ENCODE assay signal across 27 mouse cellular contexts in the genomic region with DNA sequence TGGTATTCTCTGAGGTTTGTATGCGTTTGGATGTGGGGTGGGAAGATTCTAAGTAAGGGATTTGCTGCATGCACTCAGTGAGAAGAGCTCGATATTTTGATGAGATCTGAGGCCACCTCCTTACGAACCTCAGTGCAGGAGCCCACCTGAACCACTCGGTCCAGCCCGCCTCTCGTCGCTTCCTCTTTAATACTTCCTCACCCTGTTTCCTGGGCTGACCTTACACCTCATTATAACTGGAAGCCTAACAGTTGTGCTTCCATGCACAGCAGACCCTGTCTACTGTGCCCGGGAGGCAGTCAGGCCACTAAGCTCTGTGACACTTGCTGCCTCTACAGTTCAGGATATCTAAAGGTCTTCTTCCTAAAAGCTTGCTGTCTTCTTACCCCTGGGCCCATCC. TPM values are rescaled to one million over a fixed set of nuclear protein-coding genes. Genes with fewer than 3 reads are reported as not detected.
A peak's percentile ranks its signal among the peaks of the same experiment; 100 is the strongest.
DNase-seq lines count a peak whose midpoint lies in the region; ATAC-seq and TF ChIP-seq lines count a peak whose summit lies in the region.
"Had no signal": no experiment of that assay in that cellular context is flagged by ENCODE, and none has a peak within 500 bp of the region (broad histone marks: within the 10 kb centered on the region; RNA-seq: fewer than 3 reads in every experiment).

No protein-coding gene starts in this region.

- DNase-seq in B cell, adult 2 months = peak; percentile 30 to 40
- DNase-seq in MEL (ENCODE audit: low read depth, low spot score) = peak; percentile 37
- no peak for DNase-seq in kidney, postnatal 14 days
- no peak for DNase-seq in heart, postnatal 10 days
- DNase-seq in neural tube, embryonic 10.5 days (ENCODE audit: extremely low spot score, low spot score) = no peak
- DNase-seq: adrenal gland, adult 2 months; adrenal gland, postnatal 14 days; cerebellum, adult 11 months; cerebellum, adult 8-10 months; cerebellum, postnatal 10 days; cerebellum, postnatal 36 days; gastrocnemius, postnatal 10 days; gastrocnemius, postnatal 36 days; heart, adult 18-20 months; heart, postnatal 14 days; heart, postnatal 4 days had no signal

- no peaks in the 10 kb centered on the region; a peak in 2 of 4 replicates for H3K27me3 ChIP-seq in MEL (ENCODE audit: control insufficient read depth in 1 of 2, insufficient read depth in 2 of 2, low read length in 2 of 2)
- H3K27me3 ChIP-seq in intestine, embryonic 15.5 days (replicated peaks) = no peaks in the 10 kb centered on the region
- H3K27me3 ChIP-seq: forebrain, embryonic 13.5 days; heart, embryonic 12.5 days; heart, embryonic 15.5 days had no signal

- no peaks in the 10 kb centered on the region for H3K36me3 ChIP-seq in MEL (ENCODE audit: control insufficient read depth in 1 of 2, insufficient read depth in 2 of 2, low read length in 2 of 2)
- H3K36me3 ChIP-seq in intestine, embryonic 15.5 days = no peaks in the 10 kb centered on the region
- H3K36me3 ChIP-seq: forebrain, embryonic 10.5 days; heart, embryonic 12.5 days; heart, embryonic 15.5 days had no signal

- H3K4me2 ChIP-seq in intestine, embryonic 15.5 days (replicated peaks) = no peak overlapping the region
- H3K4me2 ChIP-seq: forebrain, embryonic 13.5 days; heart, embryonic 12.5 days; heart, embryonic 15.5 days; hindbrain, embryonic 14.5 days had no signal

- no peaks in the 10 kb centered on the region for H3K79me2 ChIP-seq in MEL (ENCODE audit: control insufficient read depth, insufficient read depth, low read length, poor library complexity)

- no peaks in the 10 kb centered on the region for H3K4me1 ChIP-seq in MEL (ENCODE audit: control insufficient read depth in 1 of 2, insufficient read depth in 2 of 2, low read length in 2 of 2)
- H3K4me1 ChIP-seq in intestine, embryonic 15.5 days (replicated peaks) = no peaks in the 10 kb centered on the region
- H3K4me1 ChIP-seq: forebrain, embryonic 13.5 days; heart, embryonic 12.5 days; heart, embryonic 15.5 days had no signal

- TF ChIP-seq CTCF in MEL (IDR thresholded peaks at IDR 0.05 in 2 of 3, conservative IDR thresholded peaks at IDR 0.05 in 1 of 3; ENCODE audit: control insufficient read depth in 1 of 3, insufficient read depth in 1 of 3, low read depth in 2 of 3, low read length in 3 of 3, poor library complexity in 1 of 3, severe bottlenecking in 1 of 3) = no peak

- no peaks in the 10 kb centered on the region for H3K9me3 ChIP-seq in MEL (replicated peaks; ENCODE audit: insufficient read depth, low read length)
- H3K9me3 ChIP-seq in intestine, embryonic 15.5 days = no peaks in the 10 kb centered on the region
- H3K9me3 ChIP-seq: forebrain, embryonic 10.5 days; forebrain, embryonic 13.5 days; heart, embryonic 12.5 days; heart, embryonic 15.5 days had no signal

- TF ChIP-seq EP300 in MEL (IDR thresholded peaks at IDR 0.05; ENCODE audit: low read depth in 1 of 2, low read length in 2 of 2) = no peak

- ATAC-seq in granulocyte monocyte progenitor cell, adult 5-6 weeks (replicated peaks; ENCODE audit: poor library complexity, severe bottlenecking) = peak; percentile 68
- peak; percentile 44; the same call in 1 of the 2 replicates for ATAC-seq in monocyte, adult 5-6 weeks (replicated peaks; ENCODE audit: insufficient number of reproducible peaks, low FRiP score, low TSS enrichment, poor library complexity, severe bottlenecking)
- no peak for ATAC-seq in intestine, embryonic 15.5 days
- ATAC-seq: forebrain, embryonic 13.5 days; forebrain, embryonic 16.5 days; hindbrain, postnatal 0 days had no signal

- no peak overlapping the region for H3K9ac ChIP-seq in MEL (ENCODE audit: control insufficient read depth, low read depth, low read length, poor library complexity, severe bottlenecking)
- no peak overlapping the region for H3K9ac ChIP-seq in intestine, embryonic 15.5 days
- H3K9ac ChIP-seq: forebrain, embryonic 13.5 days; heart, embryonic 12.5 days; heart, embryonic 15.5 days; hindbrain, embryonic 14.5 days had no signal

- H3K27ac ChIP-seq in MEL (ENCODE audit: control insufficient read depth, low read depth, low read length) = no peak overlapping the region
- no peak overlapping the region for H3K27ac ChIP-seq in intestine, embryonic 15.5 days
- H3K27ac ChIP-seq: forebrain, embryonic 10.5 days; forebrain, embryonic 13.5 days; heart, embryonic 15.5 days; hindbrain, embryonic 14.5 days; hindbrain, postnatal 0 days had no signal

- intact Hi-C loops in heart, postnatal 10 days (cut with DNase I) = no loop called here

- TF ChIP-seq POLR2A in MEL (IDR thresholded peaks at IDR 0.05; ENCODE audit: control insufficient read depth in 1 of 2, insufficient read depth in 1 of 2, low read depth in 1 of 2, low read length in 2 of 2, poor library complexity in 1 of 2) = no peak

- 73% methylated on average over 8 of the region's 8 CpGs for WGBS in intestine, embryonic 15.5 days

- peak overlapping the region; percentile 8 to 29; a peak in 3 of 4 replicates for H3K4me3 ChIP-seq in MEL (ENCODE audit: control insufficient read depth in 1 of 2, insufficient read depth in 1 of 2, low read depth in 2 of 2, low read length in 2 of 2)
- no peak overlapping the region for H3K4me3 ChIP-seq in intestine, embryonic 15.5 days (replicated peaks)
- H3K4me3 ChIP-seq: forebrain, embryonic 10.5 days; forebrain, embryonic 13.5 days; heart, embryonic 12.5 days; heart, embryonic 15.5 days had no signal

- TF ChIP-seq RAD21 in MEL (IDR thresholded peaks at IDR 0.05; ENCODE audit: low read depth, low read length) = no peak

TF ChIP-seq in MEL, 35 proteins besides CTCF, POLR2A, EP300 and RAD21:
- TF ChIP-seq TAL1 (IDR thresholded peaks at IDR 0.05; ENCODE audit: low read length) (no peak), CHD2 (IDR thresholded peaks at IDR 0.05; ENCODE audit: low read length) (no peak), MAX (IDR thresholded peaks at IDR 0.05; ENCODE audit: low read length) (no peak), E2F4 (IDR thresholded peaks at IDR 0.05; ENCODE audit: borderline replicate concordance, low read depth, low read length) (no peak), TCF12 (IDR thresholded peaks at IDR 0.05; ENCODE audit: low read depth, low read length) (no peak), GATA1 (IDR thresholded peaks at IDR 0.05; ENCODE audit: low read depth, low read length) (no peak), ZMIZ1 (IDR thresholded peaks at IDR 0.05; ENCODE audit: low read depth, low read length) (no peak), POLR2AphosphoS2 (IDR thresholded peaks at IDR 0.05; ENCODE audit: low read length) (no peak), UBTF (IDR thresholded peaks at IDR 0.05; ENCODE audit: borderline replicate concordance, insufficient read depth, low read depth, low read length) (no peak), SMC3 (IDR thresholded peaks at IDR 0.05; ENCODE audit: low read depth, low read length) (no peak), GABPA (IDR thresholded peaks at IDR 0.05; ENCODE audit: low read depth, low read length) (no peak), SIN3A (IDR thresholded peaks at IDR 0.05; ENCODE audit: low read length) (no peak), CHD1 (IDR thresholded peaks at IDR 0.05; ENCODE audit: low read depth, low read length) (no peak), TBP (IDR thresholded peaks at IDR 0.05; ENCODE audit: low read depth, low read length) (no peak), ZC3H11A (IDR thresholded peaks at IDR 0.05; ENCODE audit: low read depth, low read length) (no peak), USF1 (IDR thresholded peaks at IDR 0.05; ENCODE audit: low read depth, low read length) (no peak), USF2 (IDR thresholded peaks at IDR 0.05; ENCODE audit: borderline replicate concordance in 1 of 2, insufficient read depth in 1 of 2, low read depth in 1 of 2, low read length in 2 of 2) (no peak), POLR2AphosphoS5 (IDR thresholded peaks at IDR 0.05; ENCODE audit: borderline replicate concordance, low read depth, low read length) (no peak)

RNA-seq across cellular contexts. Expression of gene Ttf2, which starts 9.8 kb away (rescaled TPM):
- total RNA-seq in MEL (2012; rRNA removed) = 24.6 and 27.7 TPM in 2 replicates
- polyA plus RNA-seq in MEL (2012; ENCODE audit: insufficient read depth in 1 of 2, insufficient read length in 2 of 2, low read depth in 1 of 2, low replicate concordance in 2 of 2, missing spikeins in 1 of 2) = 10 to 100 TPM in 1 of 2 experiments, not detected in 1; 34.4 TPM
- 21.3 and 23.5 TPM in 2 replicates for total RNA-seq in granulocyte monocyte progenitor cell, adult 5-6 weeks (2014; fragmentation: Nextera tagmentation)
- total RNA-seq in granulocyte monocyte progenitor cell, adult 5-6 weeks (2017) = 29.0 and 29.2 TPM in 2 replicates
- 7.4 to 18.3 TPM (median 8.6 TPM) in 3 replicates for total RNA-seq in monocyte, adult 5-6 weeks (2017)
- 12.6 and 13.1 TPM in 2 replicates for polyA plus RNA-seq in intestine, embryonic 15.5 days (2015; fragmentation: Nextera tagmentation; extraction: Ambion mirVana)
- 1 to 10 TPM; 5.7 to 6.0 TPM for total RNA-seq in heart, postnatal 10 days (2021)

RNA-seq across cellular contexts. Expression of gene Cd101, which starts 50.1 kb away (rescaled TPM):
- total RNA-seq in MEL (2012; rRNA removed) = not detected in 2 replicates
- polyA plus RNA-seq in MEL (2012; ENCODE audit: insufficient read depth in 1 of 2, insufficient read length in 2 of 2, low read depth in 1 of 2, low replicate concordance in 2 of 2, missing spikeins in 1 of 2) = not detected
- total RNA-seq in granulocyte monocyte progenitor cell, adult 5-6 weeks (2014; fragmentation: Nextera tagmentation) = not detected in 2 replicates
- total RNA-seq in granulocyte monocyte progenitor cell, adult 5-6 weeks (2017) = 0.17 and 0.36 TPM in 2 replicates
- total RNA-seq in monocyte, adult 5-6 weeks (2017) = 0.75 to 1.5 TPM (median 1.1 TPM) in 3 replicates
- 0.05 TPM in 1 of 2 replicates, not detected in the other for polyA plus RNA-seq in intestine, embryonic 15.5 days (2015; fragmentation: Nextera tagmentation; extraction: Ambion mirVana)
- total RNA-seq in heart, postnatal 10 days (2021) = under 1 TPM; 0.50 to 0.64 TPM
- polyA plus RNA-seq: embryonic facial prominence, embryonic 11.5 days; forebrain, embryonic 10.5 days; forebrain, embryonic 16.5 days had no signal

RNA-seq across cellular contexts. Expression of gene Trim45, which starts 57.3 kb away (rescaled TPM):
- total RNA-seq in MEL (2012; rRNA removed) = 2.1 and 2.5 TPM in 2 replicates
- polyA plus RNA-seq in MEL (2012; ENCODE audit: insufficient read depth in 1 of 2, insufficient read length in 2 of 2, low read depth in 1 of 2, low replicate concordance in 2 of 2, missing spikeins in 1 of 2) = 1 to 10 TPM in 1 of 2 experiments, not detected in 1; 3.7 TPM
- total RNA-seq in granulocyte monocyte progenitor cell, adult 5-6 weeks (2014; fragmentation: Nextera tagmentation) = 14.6 and 15.7 TPM in 2 replicates
- total RNA-seq in granulocyte monocyte progenitor cell, adult 5-6 weeks (2017) = 26.2 and 29.3 TPM in 2 replicates
- 1.6 to 2.9 TPM (median 1.8 TPM) in 3 replicates for total RNA-seq in monocyte, adult 5-6 weeks (2017)
- 3.8 and 5.0 TPM in 2 replicates for polyA plus RNA-seq in intestine, embryonic 15.5 days (2015; fragmentation: Nextera tagmentation; extraction: Ambion mirVana)
- total RNA-seq in heart, postnatal 10 days (2021) = 10 to 100 TPM; 10.7 to 11.1 TPM

Comparison
In these comparisons a context has a peak if more than half of its experiments do, and no peak if none do; other contexts are left out.
1. DNase-seq: peak in B cell, adult 2 months (2 of 2) and MEL (single experiment); none in kidney, postnatal 14 days (single experiment), heart, postnatal 10 days (0 of 2) and neural tube, embryonic 10.5 days (single experiment).